Mouse (Mus musculus): ENCODE measurements at regions not wholly inside any gene's neighbourhood (a gene's known extent, or its start where the extent isn't known, plus 50 kb on each side); places are given as distances from the start of the nearest gene placed in this dataset.
A peak's percentile ranks its signal among the peaks of the same experiment; 100 is the strongest.

DNA sequence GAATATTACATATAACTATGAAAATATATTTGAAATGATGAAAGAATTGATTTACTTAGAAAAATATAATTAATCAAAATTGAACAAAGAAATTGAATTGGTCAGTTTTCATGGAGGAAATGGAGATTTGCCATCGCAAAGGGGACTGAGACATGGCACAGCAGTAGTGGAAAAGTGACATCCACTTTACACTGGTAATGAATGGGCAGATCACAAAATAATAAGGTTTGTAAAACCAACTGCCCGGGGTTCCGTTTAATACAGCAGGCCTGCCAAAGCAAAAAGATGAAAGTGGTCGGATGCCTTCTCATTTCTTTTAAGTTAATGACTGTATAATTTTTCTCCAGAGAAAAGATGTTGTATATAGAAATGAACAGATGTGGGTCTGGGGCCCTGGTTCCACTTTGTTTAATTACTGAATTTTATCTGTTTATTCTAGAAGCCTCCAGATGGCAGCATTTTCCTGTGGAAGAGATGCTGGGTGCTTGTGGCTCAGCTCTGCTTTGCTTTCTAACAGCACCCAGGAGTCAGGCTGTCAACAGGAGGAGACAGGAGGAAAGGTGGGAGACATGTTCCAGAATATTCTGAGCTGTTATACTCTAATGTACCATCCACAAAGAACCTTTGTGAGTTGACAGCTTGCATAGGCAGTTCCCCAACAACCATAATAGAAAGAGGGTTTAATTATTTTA, 75.6 kb upstream of the Fbxl17 start:
- Histone ChIP-seq H3K4me1 (replicated peaks) (no peaks in the 10 kb centered on the region), H3K4me2 (no peak overlapping the region), H3K27ac (no peak overlapping the region), H3K36me3 (no peaks in the 10 kb centered on the region), H3K9ac (no peak overlapping the region), H3K4me3 (no peak overlapping the region), H3K27me3 (no peaks in the 10 kb centered on the region), H3K9me3 (no peaks in the 10 kb centered on the region)
- 48% methylated on average over 4 of the region's 4 CpGs for WGBS
- ATAC-seq (ENCODE audit: low FRiP score): peak; percentile 82

DNA sequence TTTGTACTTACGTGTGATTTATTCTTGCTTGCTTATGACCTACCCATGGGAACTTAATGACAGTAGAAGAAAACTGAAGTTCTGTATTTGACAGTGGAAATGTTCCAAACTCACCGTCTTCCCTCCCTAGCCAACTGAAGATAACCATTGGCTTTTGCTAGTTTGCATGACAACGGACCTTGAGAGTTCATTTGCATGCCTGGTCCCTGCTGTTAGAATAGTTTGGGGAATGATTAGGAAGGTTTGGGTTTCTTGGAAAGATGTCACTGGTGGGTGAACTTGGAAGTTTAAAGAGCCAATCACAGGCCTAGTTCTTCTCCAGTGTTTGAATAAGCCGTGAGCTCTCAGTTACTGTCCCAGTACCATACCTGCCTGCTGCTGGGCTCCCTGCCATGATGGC, 83.1 kb upstream of the Fbxl17 start:
- no peak overlapping the region for H3K4me2 ChIP-seq
- H3K4me1 ChIP-seq (replicated peaks): no peaks in the 10 kb centered on the region
- 68% methylated on average over 4 of the region's 4 CpGs for WGBS
- H3K27me3 ChIP-seq: no peaks in the 10 kb centered on the region
- H3K9ac ChIP-seq: no peak overlapping the region
- H3K4me3 ChIP-seq: no peak overlapping the region
- no peaks in the 10 kb centered on the region for H3K36me3 ChIP-seq
- H3K27ac ChIP-seq: no peak overlapping the region
- no peaks in the 10 kb centered on the region for H3K9me3 ChIP-seq
- ATAC-seq (ENCODE audit: low FRiP score): no peak

DNA sequence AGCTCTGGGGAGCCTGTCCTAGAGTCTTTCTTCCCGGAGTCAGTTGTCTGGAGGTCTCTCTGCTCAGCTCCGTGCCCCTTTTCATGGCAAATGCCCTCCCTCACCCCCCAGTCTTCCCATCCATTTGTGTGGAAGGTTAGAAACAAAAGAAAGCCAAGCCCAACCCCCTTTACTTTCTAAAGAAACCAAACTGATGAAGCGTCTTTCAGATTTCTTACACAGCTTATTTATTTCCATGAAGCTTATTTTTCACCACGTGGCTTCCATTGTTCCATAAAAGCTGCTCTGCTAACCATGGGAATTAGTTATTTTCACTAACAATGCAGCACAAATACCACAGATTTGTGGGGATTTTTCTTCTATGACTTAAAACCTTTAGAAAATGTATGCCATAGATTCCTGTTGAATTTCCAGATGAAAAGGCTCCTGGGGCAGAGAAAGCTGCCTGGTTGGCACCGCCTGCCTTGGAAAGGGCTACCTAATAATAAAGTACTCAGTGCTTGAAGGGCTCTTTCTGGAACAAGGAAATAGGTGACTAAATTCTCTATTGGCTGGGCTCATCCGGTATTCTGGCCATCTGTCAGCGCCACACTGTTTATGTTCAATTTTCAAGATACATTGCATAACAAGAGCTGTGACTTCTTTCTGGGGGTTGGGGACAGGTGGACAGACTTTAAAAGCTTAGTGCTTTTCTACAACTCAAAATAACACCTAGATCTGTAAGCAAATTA, 107.4 kb upstream of the Fbxl17 start:
- Histone ChIP-seq H3K9ac (no peak overlapping the region), H3K9me3 (no peaks in the 10 kb centered on the region), H3K4me1 (replicated peaks) (peaks cover 8% of the 10 kb centered on the region; the same call in 1 of the 2 replicates), H3K4me3 (no peak overlapping the region), H3K36me3 (no peaks in the 10 kb centered on the region), H3K4me2 (no peak overlapping the region), H3K27me3 (no peaks in the 10 kb centered on the region), H3K27ac (no peak overlapping the region)
- ATAC-seq (ENCODE audit: low FRiP score): no peak
- WGBS: 32% methylated on average over 7 of the region's 7 CpGs

DNA sequence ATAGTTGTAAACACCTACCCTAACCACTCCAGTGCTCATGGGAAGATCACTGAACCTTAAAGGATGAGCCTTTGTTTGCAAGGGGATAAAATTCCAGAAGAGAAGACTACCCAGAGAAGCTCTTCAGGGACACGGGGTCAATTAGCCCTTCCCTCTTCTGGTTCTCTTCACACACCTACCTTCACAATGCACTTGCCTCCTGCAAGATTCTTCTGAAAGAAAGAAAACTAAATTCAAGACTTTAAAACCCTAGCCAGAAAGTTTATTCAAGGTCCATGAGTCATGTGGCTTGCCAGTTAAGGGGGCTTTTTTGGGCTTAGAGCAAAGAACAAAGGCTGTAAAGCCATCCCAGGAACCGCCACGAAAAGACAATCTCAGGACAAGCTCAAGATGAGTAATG, 122.9 kb upstream of the Fbxl17 start:
- WGBS: 23% methylated on average over 3 of the region's 3 CpGs
- H3K4me1 ChIP-seq (replicated peaks): no peaks in the 10 kb centered on the region
- H3K27ac ChIP-seq: no peak overlapping the region
- no peaks in the 10 kb centered on the region for H3K36me3 ChIP-seq
- no peaks in the 10 kb centered on the region for H3K9me3 ChIP-seq
- H3K4me2 ChIP-seq: no peak overlapping the region
- H3K9ac ChIP-seq: no peak overlapping the region
- H3K27me3 ChIP-seq: no peaks in the 10 kb centered on the region
- ATAC-seq (ENCODE audit: low FRiP score): no peak
- no peak overlapping the region for H3K4me3 ChIP-seq

DNA sequence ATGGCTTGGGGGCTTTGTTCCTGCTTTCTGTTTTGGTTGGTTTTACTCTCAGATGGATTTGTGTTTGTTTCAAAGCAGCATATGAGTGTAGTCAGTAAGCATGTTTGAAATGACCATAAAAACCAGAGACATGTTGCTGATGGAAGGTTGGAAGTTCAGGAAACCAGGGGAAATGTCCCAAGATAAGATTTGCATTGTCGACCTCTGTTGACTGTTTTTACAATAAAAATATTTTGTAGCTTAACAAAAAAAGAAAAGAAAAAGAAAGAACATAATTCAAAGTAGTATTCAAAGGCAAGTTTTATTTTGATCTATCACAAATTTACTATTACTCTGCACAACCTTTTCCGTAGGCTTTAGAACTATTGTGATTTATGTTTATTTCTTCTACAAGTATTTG, 137.8 kb upstream of the Fbxl17 start:
- H3K27ac ChIP-seq: no peak overlapping the region
- ATAC-seq (ENCODE audit: low FRiP score): no peak
- no peak overlapping the region for H3K4me2 ChIP-seq
- H3K4me3 ChIP-seq: no peak overlapping the region
- no peaks in the 10 kb centered on the region for H3K27me3 ChIP-seq
- H3K4me1 ChIP-seq (replicated peaks): no peaks in the 10 kb centered on the region; the same call in 1 of the 2 replicates
- WGBS: 91% methylated on average over 2 of the region's 2 CpGs
- no peaks in the 10 kb centered on the region for H3K9me3 ChIP-seq
- no peaks in the 10 kb centered on the region for H3K36me3 ChIP-seq
- no peak overlapping the region for H3K9ac ChIP-seq

DNA sequence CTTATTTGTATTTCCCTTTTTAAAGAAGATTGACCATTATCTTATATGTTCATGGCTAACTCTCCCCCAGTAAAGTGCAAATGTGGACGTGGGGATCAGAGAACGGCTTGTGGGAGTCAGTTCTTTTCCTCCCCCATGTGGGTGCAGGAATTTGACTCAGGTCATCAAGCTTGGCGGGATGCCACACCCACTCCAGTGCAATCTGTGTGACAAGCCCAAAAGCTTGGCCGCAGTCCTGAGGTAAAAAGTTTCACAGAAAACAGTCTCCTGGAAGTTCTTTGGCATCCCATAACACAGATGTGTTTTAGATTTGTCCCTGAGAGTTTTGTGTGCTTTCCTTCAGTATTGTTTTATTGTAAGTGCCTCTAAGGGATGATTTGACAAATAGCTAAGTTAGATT, 144.6 kb upstream of the Fbxl17 start:
- ATAC-seq (ENCODE audit: low FRiP score): no peak
- 91% methylated on average over 4 of the region's 4 CpGs for WGBS

DNA sequence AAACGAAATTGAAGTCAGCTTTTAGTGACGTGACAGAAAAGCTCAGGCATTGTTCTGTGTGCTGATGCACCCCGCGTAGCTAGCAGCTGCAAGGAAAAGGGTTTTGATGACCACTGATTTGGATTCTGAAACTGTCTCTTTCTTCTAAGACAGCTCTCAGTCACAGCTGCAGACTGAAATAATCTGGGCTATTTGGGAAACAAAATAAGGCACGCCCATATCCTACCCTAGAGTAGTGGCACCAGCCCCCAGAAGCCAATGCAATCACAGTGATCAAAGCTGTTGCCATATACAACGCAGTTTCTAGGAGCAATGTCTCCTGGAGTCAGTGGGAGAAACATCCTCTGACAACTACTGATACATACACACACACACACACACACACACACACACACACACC, 157.9 kb upstream of the Fbxl17 start:
- Histone ChIP-seq H3K4me2 (no peak overlapping the region), H3K9ac (no peak overlapping the region), H3K27ac (no peak overlapping the region), H3K4me3 (no peak overlapping the region), H3K27me3 (no peaks in the 10 kb centered on the region), H3K36me3 (no peaks in the 10 kb centered on the region), H3K9me3 (no peaks in the 10 kb centered on the region), H3K4me1 (replicated peaks) (no peaks in the 10 kb centered on the region)
- WGBS: 75% methylated on average over 6 of the region's 6 CpGs
- no peak for ATAC-seq (ENCODE audit: low FRiP score)

More for the DNA sequence above, 144.6 kb upstream of the Fbxl17 start:
- no peak overlapping the region for H3K9ac ChIP-seq
- H3K9me3 ChIP-seq: no peaks in the 10 kb centered on the region
- H3K27me3 ChIP-seq: no peaks in the 10 kb centered on the region
- H3K4me2 ChIP-seq: no peak overlapping the region
- H3K4me3 ChIP-seq: no peak overlapping the region
- H3K4me1 ChIP-seq (replicated peaks): no peaks in the 10 kb centered on the region
- no peak overlapping the region for H3K27ac ChIP-seq
- no peaks in the 10 kb centered on the region for H3K36me3 ChIP-seq

DNA sequence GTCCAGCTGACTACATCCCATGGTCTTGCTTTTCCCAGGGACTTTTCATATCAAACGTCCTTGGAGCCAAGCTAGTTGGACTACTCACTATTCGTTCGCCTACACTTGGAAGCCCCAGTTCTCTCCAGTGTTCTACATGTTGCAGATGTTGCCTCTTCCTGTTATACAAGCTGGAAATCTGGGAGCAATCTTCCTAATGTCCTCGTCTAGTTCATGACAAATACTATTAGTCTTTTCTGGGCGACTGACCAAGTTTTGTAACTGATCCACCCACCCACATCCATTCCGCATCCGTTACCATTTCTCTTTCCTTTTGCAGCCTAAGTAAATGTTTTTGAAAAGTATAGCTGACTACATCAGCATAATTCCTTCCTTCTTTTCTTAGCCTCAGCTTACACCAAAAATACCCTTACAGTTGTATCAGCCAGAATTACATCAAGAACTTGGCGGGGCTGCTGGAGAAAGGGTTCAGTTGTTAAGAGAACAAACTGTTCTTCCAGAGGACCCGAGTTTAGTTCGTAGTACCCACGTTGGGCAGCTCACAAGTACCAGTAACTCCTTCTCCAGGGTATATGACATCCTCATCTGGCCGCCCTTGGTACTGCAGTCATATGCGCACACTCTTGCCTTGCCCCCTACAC, 161.1 kb upstream of the Fbxl17 start:
- Histone ChIP-seq H3K4me1 (replicated peaks) (no peaks in the 10 kb centered on the region), H3K4me3 (no peak overlapping the region), H3K4me2 (no peak overlapping the region), H3K27ac (no peak overlapping the region), H3K27me3 (no peaks in the 10 kb centered on the region), H3K9me3 (no peaks in the 10 kb centered on the region), H3K36me3 (no peaks in the 10 kb centered on the region), H3K9ac (no peak overlapping the region)
- no peak for ATAC-seq (ENCODE audit: low FRiP score)
- 87% methylated on average over 13 of the region's 13 CpGs for WGBS

DNA sequence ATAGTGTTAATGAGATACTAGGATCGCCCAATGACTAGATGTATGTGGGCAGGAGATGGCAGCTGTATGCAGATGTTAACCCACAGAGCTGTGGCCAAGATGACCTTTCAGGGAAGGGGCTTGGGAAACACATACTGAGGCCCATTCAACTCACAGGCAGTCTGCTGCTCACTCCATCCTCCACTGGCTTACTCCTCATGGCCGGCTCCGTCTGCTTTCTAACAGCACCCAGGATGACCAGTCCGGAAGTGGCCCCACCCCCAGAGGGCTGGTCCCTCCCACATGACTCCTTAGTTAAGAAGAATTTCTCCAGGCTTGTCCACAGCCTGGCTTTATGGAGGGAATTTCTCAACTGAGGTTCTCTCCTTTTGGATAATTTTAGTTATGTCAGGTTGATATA, 161.8 kb upstream of the Fbxl17 start:
- Histone ChIP-seq H3K9me3 (no peaks in the 10 kb centered on the region), H3K9ac (no peak overlapping the region), H3K27me3 (no peaks in the 10 kb centered on the region), H3K27ac (no peak overlapping the region), H3K4me2 (no peak overlapping the region), H3K36me3 (no peaks in the 10 kb centered on the region), H3K4me1 (replicated peaks) (no peaks in the 10 kb centered on the region), H3K4me3 (no peak overlapping the region)
- WGBS: 88% methylated on average over 4 of the region's 4 CpGs
- no peak for ATAC-seq (ENCODE audit: low FRiP score)

DNA sequence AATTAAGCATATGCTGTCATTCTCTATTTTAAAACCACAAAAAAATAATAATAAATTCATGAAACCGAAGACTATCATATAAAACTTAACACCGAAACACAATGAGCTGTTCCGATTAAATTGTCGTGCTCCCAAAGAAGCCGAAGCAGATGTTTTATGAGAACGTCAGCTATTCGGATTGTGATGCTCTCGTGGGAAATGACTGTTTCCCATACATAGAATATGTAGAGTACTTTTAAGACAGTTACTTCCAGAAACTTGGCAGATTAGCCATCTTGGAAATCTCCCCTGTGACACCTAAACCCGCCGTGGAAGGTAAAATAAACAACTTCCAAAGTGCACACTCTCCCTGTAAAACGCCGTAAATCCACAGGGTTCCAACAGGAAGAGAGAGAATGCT, 162.4 kb upstream of the Fbxl17 start:
- Histone ChIP-seq H3K4me3 (no peak overlapping the region), H3K9me3 (no peaks in the 10 kb centered on the region), H3K27ac (no peak overlapping the region), H3K4me1 (replicated peaks) (no peaks in the 10 kb centered on the region), H3K9ac (no peak overlapping the region), H3K36me3 (no peaks in the 10 kb centered on the region), H3K4me2 (no peak overlapping the region), H3K27me3 (no peaks in the 10 kb centered on the region)
- 76% methylated on average over 12 of the region's 12 CpGs for WGBS
- no peak for ATAC-seq (ENCODE audit: low FRiP score)

DNA sequence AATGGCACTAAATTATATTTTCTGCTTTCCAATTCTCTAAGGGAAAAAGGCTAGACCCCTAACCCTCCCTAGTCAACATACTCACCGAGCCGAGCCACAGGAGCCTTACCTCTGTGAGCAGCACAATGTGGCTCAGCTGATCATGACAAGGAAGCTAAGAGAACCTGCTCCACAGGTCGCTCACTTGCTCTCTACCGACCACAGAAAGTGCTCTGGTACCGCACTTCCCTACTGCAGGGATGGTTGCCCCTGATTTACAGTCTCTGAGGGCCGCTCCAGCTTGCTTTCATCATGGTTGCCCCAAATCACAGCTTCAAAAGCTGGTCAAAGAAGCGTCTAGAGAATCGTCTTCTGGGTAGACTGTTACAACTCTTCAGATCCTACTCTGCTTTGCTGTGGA, 177.0 kb upstream of the Fbxl17 start:
- ATAC-seq (ENCODE audit: low FRiP score): no peak
- 89% methylated on average over 8 of the region's 8 CpGs for WGBS
- no peaks in the 10 kb centered on the region for H3K27me3 ChIP-seq
- no peak overlapping the region for H3K4me2 ChIP-seq
- H3K36me3 ChIP-seq: no peaks in the 10 kb centered on the region
- H3K4me1 ChIP-seq (replicated peaks): no peaks in the 10 kb centered on the region
- H3K9me3 ChIP-seq: no peaks in the 10 kb centered on the region
- no peak overlapping the region for H3K27ac ChIP-seq
- H3K9ac ChIP-seq: no peak overlapping the region
- no peak overlapping the region for H3K4me3 ChIP-seq

DNA sequence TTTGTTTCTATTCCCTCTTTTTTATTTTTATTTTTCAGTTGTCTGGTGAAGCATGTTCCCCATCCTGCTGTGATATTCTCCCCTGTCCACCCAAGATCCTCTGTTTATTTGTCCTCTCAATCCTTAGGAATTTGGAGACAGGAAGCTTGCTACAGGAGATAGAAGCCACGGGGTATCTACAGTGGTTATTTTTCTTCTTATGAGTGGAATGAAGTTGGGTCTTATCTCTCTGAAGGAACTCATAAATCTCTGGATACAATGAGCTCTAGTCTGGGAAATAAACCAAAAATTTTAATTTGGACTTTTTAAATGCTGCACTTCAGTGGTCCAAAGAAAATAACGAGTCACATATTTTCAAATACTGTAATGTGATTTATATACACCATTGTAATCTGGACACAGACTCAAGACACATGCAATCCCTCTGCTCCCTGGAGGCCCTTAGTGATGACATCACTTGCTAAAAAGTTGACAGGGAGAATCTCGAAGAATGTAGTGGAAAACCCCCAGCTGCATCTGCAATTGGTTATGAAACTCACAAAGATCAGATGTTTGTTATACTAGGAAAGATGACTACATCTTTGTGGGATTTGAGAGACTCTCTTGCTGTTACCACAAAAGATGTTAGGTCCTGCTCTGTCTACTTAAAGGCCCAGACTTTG, 178.3 kb upstream of the Fbxl17 start:
- ATAC-seq (ENCODE audit: low FRiP score): no peak
- H3K4me2 ChIP-seq: no peak overlapping the region
- H3K27ac ChIP-seq: no peak overlapping the region
- H3K4me3 ChIP-seq: no peak overlapping the region
- no peaks in the 10 kb centered on the region for H3K4me1 ChIP-seq (replicated peaks)
- H3K36me3 ChIP-seq: no peaks in the 10 kb centered on the region
- H3K27me3 ChIP-seq: no peaks in the 10 kb centered on the region
- WGBS: 88% methylated on average over 3 of the region's 3 CpGs
- no peaks in the 10 kb centered on the region for H3K9me3 ChIP-seq
- H3K9ac ChIP-seq: no peak overlapping the region

Data from hindbrain, embryonic 13.5 days (tissue).